Mouse (Mus musculus): Measurements from ENCODE around the gene Il5.

The Il5 gene

DNA sequence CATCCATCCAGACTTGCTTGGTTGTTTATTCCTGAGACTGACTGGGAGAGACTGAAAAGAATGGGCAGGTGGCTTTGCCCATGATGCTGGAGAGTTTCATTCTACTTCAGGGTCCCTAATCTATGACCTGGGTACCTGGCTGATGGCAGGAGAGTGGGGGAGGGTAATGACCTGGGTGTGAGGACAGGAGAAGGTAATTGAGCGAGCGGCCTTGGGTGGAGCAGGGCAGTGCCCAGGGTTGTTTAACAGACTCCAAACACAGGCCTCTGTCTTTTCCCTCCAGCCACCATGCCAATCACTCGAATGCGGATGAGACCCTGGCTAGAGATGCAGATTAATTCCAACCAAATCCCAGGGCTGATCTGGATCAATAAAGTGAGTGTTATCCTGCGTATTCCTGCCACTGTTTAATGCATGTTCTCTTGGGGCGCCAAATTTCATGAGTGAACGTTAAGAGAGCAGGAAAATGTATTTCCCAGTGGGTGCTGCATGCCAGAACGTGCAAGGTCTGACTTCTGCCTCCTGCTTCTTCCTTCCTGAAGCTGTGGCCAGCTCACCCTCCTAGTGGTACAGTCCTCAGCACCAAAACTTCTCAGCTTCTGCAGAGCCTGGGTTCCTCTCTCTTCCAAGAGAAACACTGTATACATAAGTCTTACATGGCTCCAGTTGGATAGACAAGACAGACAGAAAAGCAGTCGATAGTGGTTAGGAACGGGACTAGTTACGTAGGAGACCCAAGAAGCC is 50.6 kb downstream of the Il5 start:
- DNase-seq (ENCODE audit: low spot score) = no peak

DNA sequence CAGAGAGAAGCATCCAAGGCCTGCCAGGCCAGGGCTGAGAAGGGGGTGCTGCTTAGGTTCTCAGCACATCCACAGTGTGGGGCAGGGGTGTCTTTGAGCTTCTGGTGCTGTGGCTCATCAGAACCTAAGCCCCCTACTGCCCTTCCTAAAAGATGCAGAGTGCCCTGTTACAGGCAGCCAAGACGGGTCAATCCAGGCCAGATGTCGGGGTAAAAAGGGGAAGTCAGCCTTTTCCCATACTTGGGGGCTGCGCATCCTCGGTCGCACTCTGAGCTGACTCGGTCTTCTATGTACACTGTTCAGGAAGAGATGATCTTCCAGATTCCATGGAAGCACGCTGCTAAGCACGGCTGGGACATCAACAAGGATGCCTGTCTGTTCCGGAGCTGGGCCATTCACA is 51.9 kb downstream of the Il5 start:
- no peak for DNase-seq (ENCODE audit: low spot score)

DNA sequence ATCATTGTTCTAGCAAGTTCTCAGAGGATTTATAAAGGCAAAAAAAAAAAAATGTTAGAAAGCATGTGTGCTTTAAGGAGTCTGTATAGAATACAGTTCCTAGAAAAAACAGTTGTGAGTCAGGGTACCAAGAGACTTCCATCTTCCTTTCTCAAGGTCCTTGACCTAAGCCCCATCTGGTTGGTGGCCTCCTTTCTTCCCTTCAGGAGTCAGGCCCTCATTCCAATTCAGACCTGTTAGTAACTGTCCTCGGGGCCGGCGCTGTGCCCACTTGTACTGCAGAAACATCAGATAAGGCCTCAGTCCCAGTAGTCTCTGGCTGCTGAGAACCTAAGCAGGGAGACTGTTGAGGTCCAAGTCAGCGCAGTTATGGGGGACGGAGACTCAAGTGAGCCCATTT is 52.5 kb downstream of the Il5 start, which contains the start of gene Gm17334:
Gene Gm17334, minus strand, starts transcription at position 101 of the 400 bp plus-strand sequence.
- DNase-seq (ENCODE audit: low spot score) = no peak

DNA sequence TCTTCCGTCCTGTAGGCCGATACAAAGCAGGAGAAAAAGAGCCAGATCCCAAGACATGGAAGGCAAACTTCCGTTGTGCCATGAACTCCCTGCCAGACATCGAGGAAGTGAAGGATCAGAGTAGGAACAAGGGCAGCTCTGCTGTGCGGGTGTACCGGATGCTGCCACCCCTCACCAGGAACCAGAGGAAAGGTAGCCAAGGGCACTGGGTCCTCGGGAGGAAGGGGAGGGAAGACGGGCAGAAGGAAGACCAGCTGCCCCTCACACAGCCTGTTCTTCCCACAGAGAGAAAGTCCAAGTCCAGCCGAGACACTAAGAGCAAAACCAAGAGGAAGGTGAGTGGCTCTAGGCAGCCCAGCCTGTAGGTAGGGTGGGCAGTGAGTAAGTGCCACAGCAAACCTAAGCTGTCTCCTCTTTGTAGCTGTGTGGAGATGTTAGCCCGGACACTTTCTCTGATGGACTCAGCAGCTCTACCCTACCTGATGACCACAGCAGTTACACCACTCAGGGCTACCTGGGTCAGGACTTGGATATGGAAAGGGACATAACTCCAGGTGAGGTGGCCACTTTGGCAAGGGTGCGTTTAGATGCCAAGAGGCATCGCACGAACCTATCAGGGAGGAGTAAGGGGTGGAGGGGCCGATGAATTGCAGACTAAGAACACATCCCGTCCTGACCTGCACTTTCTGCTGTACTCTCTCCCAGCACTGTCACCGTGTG is 53.2 kb downstream of the Il5 start:
- DNase-seq (ENCODE audit: low spot score) = no peak

Data from urinary bladder, postnatal 25 days (tissue).